Mouse (Mus musculus): ENCODE measurements at regions not wholly inside any gene's neighbourhood (a gene's known extent, or its start where the extent isn't known, plus 50 kb on each side); places are given as distances from the start of the nearest gene placed in this dataset.

DNA sequence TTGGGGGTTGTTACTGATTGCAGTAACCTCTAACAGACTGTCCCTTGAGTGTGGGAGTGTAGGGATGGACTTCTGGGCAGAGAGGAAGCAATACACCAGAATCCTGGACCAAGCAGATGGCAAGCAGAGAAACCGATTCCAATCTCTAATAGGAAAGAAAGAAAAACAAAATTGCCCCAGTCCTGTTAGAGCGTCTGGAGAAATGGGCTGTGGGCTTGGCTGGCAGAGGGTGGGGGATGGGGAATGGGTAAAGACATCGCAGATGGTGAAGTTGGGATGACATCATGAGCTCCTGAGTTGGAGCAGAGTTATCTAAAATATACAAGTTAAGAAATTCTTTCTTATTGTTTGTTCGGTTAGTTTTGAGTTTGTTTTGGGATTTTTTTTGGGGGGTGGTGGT, 260.5 kb downstream of the Ptpru start:
- Histone ChIP-seq H3K4me3 (replicated peaks) (no peak overlapping the region), H3K9me3 (ENCODE audit: control insufficient read depth, low read length) (no peaks in the 10 kb centered on the region), H3K27me3 (ENCODE audit: control insufficient read depth) (no peaks in the 10 kb centered on the region), H3K4me1 (ENCODE audit: control insufficient read depth) (no peaks in the 10 kb centered on the region), H3K36me3 (ENCODE audit: control insufficient read depth) (no peaks in the 10 kb centered on the region)
- TF ChIP-seq GATA1 (IDR thresholded peaks at IDR 0.05; ENCODE audit: low read length) (no peak), TAL1 (IDR thresholded peaks at IDR 0.05; ENCODE audit: low read length) (no peak)

DNA sequence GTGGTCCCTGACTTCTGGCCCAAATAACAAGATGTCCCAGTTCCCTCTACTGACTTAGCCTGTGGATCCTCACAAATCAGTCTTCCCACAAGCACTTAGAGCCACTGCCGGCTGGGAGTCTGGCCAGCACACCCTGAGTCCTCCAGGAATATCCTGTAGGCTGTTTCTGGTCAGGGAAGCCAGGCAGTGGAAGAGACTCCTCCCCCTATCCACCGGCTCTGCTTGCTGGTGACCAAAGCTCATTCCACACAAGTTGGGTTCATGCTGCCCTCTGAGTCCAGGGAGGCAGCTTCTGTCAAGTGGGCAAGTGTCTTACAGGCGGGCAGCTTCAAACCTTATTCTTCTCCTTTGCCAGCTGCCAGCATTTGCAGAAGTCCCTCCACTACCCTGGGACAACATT, 252.1 kb downstream of the Ptpru start:
- Histone ChIP-seq H3K4me3 (replicated peaks) (no peak overlapping the region), H3K9me3 (ENCODE audit: control insufficient read depth, low read length) (no peaks in the 10 kb centered on the region), H3K4me1 (ENCODE audit: control insufficient read depth) (no peaks in the 10 kb centered on the region), H3K27me3 (ENCODE audit: control insufficient read depth) (no peaks in the 10 kb centered on the region), H3K36me3 (ENCODE audit: control insufficient read depth) (no peaks in the 10 kb centered on the region)
- TF ChIP-seq TAL1 (IDR thresholded peaks at IDR 0.05; ENCODE audit: low read length) (no peak), GATA1 (IDR thresholded peaks at IDR 0.05; ENCODE audit: low read length) (no peak)

DNA sequence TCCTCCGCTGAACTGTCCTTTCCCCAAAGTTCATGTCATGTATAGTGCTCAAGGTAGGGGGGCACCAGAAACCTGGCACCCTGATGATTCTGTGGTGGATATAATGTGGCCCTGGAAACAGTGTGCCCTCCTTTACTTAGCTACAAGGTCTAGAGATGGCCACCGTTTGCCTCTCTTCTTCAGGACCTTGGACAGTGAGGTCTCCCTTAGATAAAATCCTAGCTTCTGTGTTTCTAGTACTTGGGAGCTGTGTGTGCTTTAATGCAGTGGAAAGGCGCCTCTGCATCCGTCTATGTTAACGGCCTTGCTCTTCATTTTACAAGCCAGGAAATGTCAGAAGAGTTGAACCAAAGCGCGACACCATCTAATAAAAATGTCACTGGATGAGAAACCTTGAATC, 250.6 kb downstream of the Ptpru start:
- Histone ChIP-seq H3K4me1 (ENCODE audit: control insufficient read depth) (no peaks in the 10 kb centered on the region), H3K36me3 (ENCODE audit: control insufficient read depth) (no peaks in the 10 kb centered on the region), H3K9me3 (ENCODE audit: control insufficient read depth, low read length) (no peaks in the 10 kb centered on the region), H3K4me3 (replicated peaks) (no peak overlapping the region), H3K27me3 (ENCODE audit: control insufficient read depth) (no peaks in the 10 kb centered on the region)
- TF ChIP-seq TAL1 (IDR thresholded peaks at IDR 0.05; ENCODE audit: low read length) (no peak), GATA1 (IDR thresholded peaks at IDR 0.05; ENCODE audit: low read length) (no peak)

DNA sequence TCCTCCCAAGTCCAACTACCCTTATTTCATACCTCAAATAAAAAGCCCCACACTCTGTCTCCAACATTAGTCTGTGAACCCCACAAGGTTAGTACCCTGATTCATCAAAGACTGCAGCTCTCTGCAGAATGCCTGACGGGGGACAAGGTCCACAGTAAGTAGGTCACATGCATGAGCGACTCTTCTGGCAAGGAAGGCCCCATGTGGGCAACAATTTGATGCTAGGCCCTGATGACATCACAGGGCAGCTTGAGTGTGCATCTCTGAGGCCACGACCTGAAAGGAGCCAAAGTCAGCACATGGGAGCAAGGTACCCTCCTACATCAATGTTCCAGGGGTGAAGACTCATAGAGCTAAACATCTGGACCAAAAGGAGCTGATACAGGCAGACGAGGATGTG, 248.0 kb downstream of the Ptpru start:
- H3K4me3 ChIP-seq (replicated peaks) = no peak overlapping the region
- H3K9me3 ChIP-seq (ENCODE audit: control insufficient read depth, low read length) = no peaks in the 10 kb centered on the region
- no peaks in the 10 kb centered on the region for H3K27me3 ChIP-seq (ENCODE audit: control insufficient read depth)
- TF ChIP-seq GATA1 (IDR thresholded peaks at IDR 0.05; ENCODE audit: low read length) (no peak), TAL1 (IDR thresholded peaks at IDR 0.05; ENCODE audit: low read length) (no peak)
- no peaks in the 10 kb centered on the region for H3K36me3 ChIP-seq (ENCODE audit: control insufficient read depth)
- no peaks in the 10 kb centered on the region for H3K4me1 ChIP-seq (ENCODE audit: control insufficient read depth)

DNA sequence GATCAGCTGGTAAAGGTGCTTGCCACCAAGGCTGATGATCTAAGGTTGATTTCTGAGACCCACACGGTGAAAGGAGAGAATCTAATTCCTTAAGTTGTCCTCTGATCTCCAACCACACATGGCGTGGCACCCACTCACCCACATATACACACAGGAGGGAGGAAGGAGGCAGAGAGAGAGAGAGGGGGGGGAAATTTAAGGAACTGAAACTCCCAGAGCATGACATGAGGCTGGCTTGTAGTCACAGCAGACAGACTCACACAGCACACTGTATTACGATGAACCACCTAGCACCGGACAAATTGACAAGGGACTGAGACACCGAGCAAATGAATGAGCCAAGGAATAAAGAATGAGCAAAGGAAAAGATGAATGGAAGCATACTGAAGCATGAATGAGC, 246.6 kb downstream of the Ptpru start:
- H3K27me3 ChIP-seq (ENCODE audit: control insufficient read depth) = no peaks in the 10 kb centered on the region
- no peak overlapping the region for H3K4me3 ChIP-seq (replicated peaks)
- H3K9me3 ChIP-seq (ENCODE audit: control insufficient read depth, low read length) = no peaks in the 10 kb centered on the region
- no peaks in the 10 kb centered on the region for H3K36me3 ChIP-seq (ENCODE audit: control insufficient read depth)
- no peaks in the 10 kb centered on the region for H3K4me1 ChIP-seq (ENCODE audit: control insufficient read depth)
- TF ChIP-seq TAL1 (IDR thresholded peaks at IDR 0.05; ENCODE audit: low read length) (no peak), GATA1 (IDR thresholded peaks at IDR 0.05; ENCODE audit: low read length) (no peak)

DNA sequence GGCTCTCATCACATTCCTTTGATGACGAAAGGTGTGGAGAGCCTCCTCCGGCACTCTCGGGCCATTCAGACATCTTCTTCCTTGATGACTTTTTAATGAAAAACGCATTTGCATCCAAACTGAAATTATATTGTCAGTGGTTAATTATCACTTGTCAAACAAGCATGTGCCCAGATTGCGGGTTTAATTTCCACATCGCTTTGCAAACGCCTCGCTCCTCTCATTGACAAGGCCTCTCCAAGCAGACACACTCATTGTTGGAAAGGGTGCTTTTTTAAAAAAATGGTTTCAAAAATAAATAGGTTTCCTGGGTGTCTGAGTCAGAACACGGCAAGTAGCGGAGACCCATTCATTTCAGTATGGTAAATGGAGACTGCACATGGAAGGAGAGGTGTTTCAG, 240.1 kb downstream of the Ptpru start:
- Histone ChIP-seq H3K27me3 (ENCODE audit: control insufficient read depth) (no peaks in the 10 kb centered on the region), H3K9me3 (ENCODE audit: control insufficient read depth, low read length) (no peaks in the 10 kb centered on the region), H3K36me3 (ENCODE audit: control insufficient read depth) (no peaks in the 10 kb centered on the region), H3K4me3 (replicated peaks) (no peak overlapping the region), H3K4me1 (ENCODE audit: control insufficient read depth) (no peaks in the 10 kb centered on the region)
- TF ChIP-seq TAL1 (IDR thresholded peaks at IDR 0.05; ENCODE audit: low read length) (no peak), GATA1 (IDR thresholded peaks at IDR 0.05; ENCODE audit: low read length) (no peak)

DNA sequence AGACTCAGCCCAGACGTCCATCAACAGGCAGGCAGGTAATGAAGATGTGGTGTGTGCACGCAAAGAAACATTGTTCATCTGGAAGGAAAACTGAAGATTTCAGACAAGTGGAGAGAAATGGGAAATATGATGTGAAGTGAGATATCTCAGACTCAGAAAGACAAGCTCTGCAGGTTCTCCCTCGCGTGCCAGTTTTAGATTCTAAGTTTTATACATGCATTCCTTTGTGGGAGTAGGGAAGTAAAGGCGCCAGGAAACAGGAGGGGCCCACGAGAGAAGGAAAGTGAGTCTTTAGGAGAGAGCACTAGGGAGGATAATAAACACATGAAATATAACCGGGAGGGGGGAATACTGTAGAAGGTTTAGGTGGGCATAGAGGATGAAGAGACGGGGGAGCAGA, 223.7 kb downstream of the Ptpru start:
- H3K36me3 ChIP-seq (ENCODE audit: control insufficient read depth) = no peaks in the 10 kb centered on the region
- H3K4me3 ChIP-seq (replicated peaks) = no peak overlapping the region
- no peaks in the 10 kb centered on the region for H3K27me3 ChIP-seq (ENCODE audit: control insufficient read depth)
- TF ChIP-seq GATA1 (IDR thresholded peaks at IDR 0.05; ENCODE audit: low read length) (no peak), TAL1 (IDR thresholded peaks at IDR 0.05; ENCODE audit: low read length) (no peak)
- no peaks in the 10 kb centered on the region for H3K9me3 ChIP-seq (ENCODE audit: control insufficient read depth, low read length)
- no peaks in the 10 kb centered on the region for H3K4me1 ChIP-seq (ENCODE audit: control insufficient read depth)

DNA sequence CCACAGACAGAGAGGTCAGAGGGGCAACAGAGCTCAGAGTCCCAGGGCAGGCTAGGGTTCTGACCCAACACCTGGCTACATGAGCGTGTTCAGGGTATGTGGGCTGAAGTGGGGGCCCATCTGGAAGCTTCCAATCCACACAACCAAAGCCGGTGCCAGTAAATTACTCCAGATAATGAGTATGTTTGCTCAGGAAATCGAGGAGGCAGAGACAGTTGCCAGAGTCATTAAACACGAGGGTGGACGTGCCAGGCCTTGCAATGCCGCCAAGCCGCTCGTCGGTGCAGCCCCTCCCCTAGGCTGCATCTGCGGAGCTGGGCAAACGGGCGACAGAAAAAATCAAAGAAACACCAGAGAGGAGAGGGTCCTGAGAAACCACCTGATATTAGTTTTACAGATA, 222.5 kb downstream of the Ptpru start:
- H3K4me3 ChIP-seq (replicated peaks) = no peak overlapping the region
- H3K36me3 ChIP-seq (ENCODE audit: control insufficient read depth) = no peaks in the 10 kb centered on the region
- TF ChIP-seq GATA1 (IDR thresholded peaks at IDR 0.05; ENCODE audit: low read length) (no peak), TAL1 (IDR thresholded peaks at IDR 0.05; ENCODE audit: low read length) (no peak)
- no peaks in the 10 kb centered on the region for H3K4me1 ChIP-seq (ENCODE audit: control insufficient read depth)
- H3K27me3 ChIP-seq (ENCODE audit: control insufficient read depth) = no peaks in the 10 kb centered on the region
- no peaks in the 10 kb centered on the region for H3K9me3 ChIP-seq (ENCODE audit: control insufficient read depth, low read length)

DNA sequence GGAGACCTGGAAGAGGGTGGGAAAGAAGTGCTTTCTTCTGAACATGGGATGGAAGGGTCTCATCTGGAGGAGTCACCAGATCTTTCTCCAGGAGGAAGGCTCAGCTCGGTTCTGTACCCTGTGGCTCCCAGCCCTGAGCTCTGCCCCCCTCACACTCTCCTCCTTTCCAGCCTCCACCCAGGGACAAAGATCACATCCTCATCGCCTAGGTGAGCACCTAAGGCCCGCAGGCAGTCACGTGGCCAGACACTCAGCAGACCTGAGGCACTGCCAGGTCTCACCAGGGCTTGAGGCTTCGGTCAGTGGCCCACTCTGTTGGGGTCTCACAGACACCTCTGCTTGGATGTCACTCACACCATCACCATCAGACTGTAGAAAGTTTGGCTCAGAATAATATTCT, 200.0 kb downstream of the Ptpru start:
- no peaks in the 10 kb centered on the region for H3K4me1 ChIP-seq (ENCODE audit: control insufficient read depth)
- H3K9me3 ChIP-seq (ENCODE audit: control insufficient read depth, low read length) = no peaks in the 10 kb centered on the region
- H3K27me3 ChIP-seq (ENCODE audit: control insufficient read depth) = no peaks in the 10 kb centered on the region
- no peak overlapping the region for H3K4me3 ChIP-seq (replicated peaks)
- H3K36me3 ChIP-seq (ENCODE audit: control insufficient read depth) = no peaks in the 10 kb centered on the region
- TF ChIP-seq TAL1 (IDR thresholded peaks at IDR 0.05; ENCODE audit: low read length) = no peak
- no peak for TF ChIP-seq GATA1 (IDR thresholded peaks at IDR 0.05; ENCODE audit: low read length)

DNA sequence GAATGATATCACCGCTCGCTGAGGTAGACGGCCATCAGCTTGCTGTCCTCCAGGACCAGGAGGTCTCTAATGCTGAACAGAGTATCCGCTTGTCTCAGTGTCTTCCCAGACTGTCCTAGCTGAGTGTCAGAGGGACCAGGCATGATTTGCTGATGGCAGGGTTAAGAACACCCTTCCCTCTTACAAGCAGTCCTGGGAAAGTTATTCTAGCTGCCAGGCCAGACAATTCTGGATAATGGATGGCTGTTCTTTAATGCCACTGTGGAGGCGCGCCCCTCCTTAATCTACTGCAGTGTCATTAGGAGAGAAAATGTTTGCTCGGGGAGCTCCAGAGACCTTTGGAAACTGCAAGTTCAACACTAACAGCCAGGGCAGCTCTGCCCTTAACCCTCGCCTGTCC, 182.1 kb downstream of the Ptpru start:
- no peaks in the 10 kb centered on the region for H3K36me3 ChIP-seq (ENCODE audit: control insufficient read depth)
- TF ChIP-seq TAL1 (IDR thresholded peaks at IDR 0.05; ENCODE audit: low read length) = no peak
- no peak for TF ChIP-seq GATA1 (IDR thresholded peaks at IDR 0.05; ENCODE audit: low read length)
- no peak overlapping the region for H3K4me3 ChIP-seq (replicated peaks)
- no peaks in the 10 kb centered on the region for H3K9me3 ChIP-seq (ENCODE audit: control insufficient read depth, low read length)
- H3K4me1 ChIP-seq (ENCODE audit: control insufficient read depth) = no peaks in the 10 kb centered on the region
- no peaks in the 10 kb centered on the region for H3K27me3 ChIP-seq (ENCODE audit: control insufficient read depth)

Data from erythroblast, embryonic 14.5 days (primary cell).